Comparison of ENCODE assay signal across 19 mouse cellular contexts in genomic region chr6:90921259-90921946, GRCm38 (mm10).
DNase-seq lines count a peak whose midpoint lies in the region; ATAC-seq lines count a peak whose summit lies in the region.
"Had no signal": no experiment of that assay in that cellular context is flagged by ENCODE, and none has a peak within 500 bp of the region (broad histone marks: within the 10 kb centered on the region; RNA-seq: fewer than 3 reads in every experiment).

No protein-coding gene starts in this region.

- H3K9ac ChIP-seq in midbrain, embryonic 13.5 days (replicated peaks), result no peak overlapping the region
- H3K9ac ChIP-seq in midbrain, embryonic 15.5 days, result no peak overlapping the region
- no peak overlapping the region for H3K9ac ChIP-seq in hindbrain, embryonic 12.5 days
- no peak overlapping the region for H3K9ac ChIP-seq in hindbrain, embryonic 16.5 days (ENCODE audit: low read depth, low read length)
- H3K9ac ChIP-seq in neural tube, embryonic 13.5 days, result no peak overlapping the region
- H3K9ac ChIP-seq: embryonic facial prominence, embryonic 12.5 days; heart, embryonic 15.5 days had no signal

- peak overlapping the region; percentile 37; the same call in 1 of the 2 replicates for H3K27ac ChIP-seq in midbrain, embryonic 13.5 days
- H3K27ac ChIP-seq in midbrain, embryonic 15.5 days, result no peak overlapping the region
- H3K27ac ChIP-seq in hindbrain, embryonic 12.5 days, result peak overlapping the region; percentile 78
- no peak overlapping the region for H3K27ac ChIP-seq in hindbrain, embryonic 16.5 days (ENCODE audit: low read depth, low read length)
- H3K27ac ChIP-seq in neural tube, embryonic 13.5 days (replicated peaks), result peak overlapping the region; percentile 70
- H3K27ac ChIP-seq: embryonic facial prominence, embryonic 12.5 days; heart, adult 2 months; heart, embryonic 15.5 days; left cerebral cortex, adult 2 months had no signal

- WGBS in midbrain, embryonic 13.5 days, result 63% methylated on average over 9 of the region's 9 CpGs
- 66% methylated on average over 9 of the region's 9 CpGs for WGBS in midbrain, embryonic 15.5 days
- WGBS in hindbrain, embryonic 12.5 days, result 49% methylated on average over 9 of the region's 9 CpGs
- WGBS in hindbrain, embryonic 16.5 days, result 47% methylated on average over 9 of the region's 9 CpGs
- WGBS in neural tube, embryonic 13.5 days, result 21% methylated on average over 9 of the region's 9 CpGs

- ATAC-seq in midbrain, embryonic 13.5 days, result no peak
- ATAC-seq in midbrain, embryonic 15.5 days (replicated peaks), result no peak
- peak; percentile 15; the same call in 1 of the 2 replicates for ATAC-seq in hindbrain, embryonic 12.5 days (ENCODE audit: low FRiP score)
- peak; percentile 41; the same call in 1 of the 2 replicates for ATAC-seq in hindbrain, embryonic 16.5 days
- ATAC-seq in neural tube, embryonic 13.5 days (ENCODE audit: low read depth), result peak; percentile 67

- no peak overlapping the region for H3K4me3 ChIP-seq in midbrain, embryonic 13.5 days (replicated peaks)
- no peak overlapping the region for H3K4me3 ChIP-seq in midbrain, embryonic 15.5 days
- no peak overlapping the region for H3K4me3 ChIP-seq in hindbrain, embryonic 12.5 days
- H3K4me3 ChIP-seq in hindbrain, embryonic 16.5 days (ENCODE audit: low read length), result no peak overlapping the region
- H3K4me3 ChIP-seq in neural tube, embryonic 13.5 days, result no peak overlapping the region
- H3K4me3 ChIP-seq: embryonic facial prominence, embryonic 12.5 days; heart, adult 2 months; heart, embryonic 15.5 days; left cerebral cortex, adult 2 months; midbrain, embryonic 10.5 days had no signal

- H3K4me2 ChIP-seq in midbrain, embryonic 13.5 days (replicated peaks), result no peak overlapping the region
- H3K4me2 ChIP-seq in midbrain, embryonic 15.5 days, result no peak overlapping the region
- H3K4me2 ChIP-seq in hindbrain, embryonic 12.5 days (replicated peaks), result no peak overlapping the region
- no peak overlapping the region for H3K4me2 ChIP-seq in hindbrain, embryonic 16.5 days (ENCODE audit: low read length)
- no peak overlapping the region for H3K4me2 ChIP-seq in neural tube, embryonic 13.5 days
- H3K4me2 ChIP-seq: embryonic facial prominence, embryonic 12.5 days; heart, embryonic 15.5 days had no signal

- no peaks in the 10 kb centered on the region for H3K36me3 ChIP-seq in midbrain, embryonic 13.5 days
- no peaks in the 10 kb centered on the region for H3K36me3 ChIP-seq in midbrain, embryonic 15.5 days (replicated peaks)
- no peaks in the 10 kb centered on the region for H3K36me3 ChIP-seq in hindbrain, embryonic 12.5 days
- no peaks in the 10 kb centered on the region for H3K36me3 ChIP-seq in hindbrain, embryonic 16.5 days (ENCODE audit: control insufficient read depth, insufficient read depth, low read length)
- H3K36me3 ChIP-seq in neural tube, embryonic 13.5 days, result no peaks in the 10 kb centered on the region
- H3K36me3 ChIP-seq: embryonic facial prominence, embryonic 12.5 days; heart, embryonic 15.5 days; midbrain, embryonic 10.5 days had no signal

- H3K4me1 ChIP-seq in midbrain, embryonic 13.5 days (replicated peaks), result peaks cover 36% of the 10 kb centered on the region
- peaks cover 27% of the 10 kb centered on the region for H3K4me1 ChIP-seq in midbrain, embryonic 15.5 days
- peaks cover 62% of the 10 kb centered on the region for H3K4me1 ChIP-seq in hindbrain, embryonic 12.5 days
- peaks cover 27% of the 10 kb centered on the region for H3K4me1 ChIP-seq in hindbrain, embryonic 16.5 days (ENCODE audit: control insufficient read depth, insufficient read depth, low read depth, low read length)
- peaks cover 69% of the 10 kb centered on the region for H3K4me1 ChIP-seq in neural tube, embryonic 13.5 days (replicated peaks)

- no peaks in the 10 kb centered on the region for H3K27me3 ChIP-seq in midbrain, embryonic 13.5 days
- no peaks in the 10 kb centered on the region for H3K27me3 ChIP-seq in midbrain, embryonic 15.5 days (replicated peaks)
- H3K27me3 ChIP-seq in hindbrain, embryonic 12.5 days, result no peaks in the 10 kb centered on the region
- H3K27me3 ChIP-seq in hindbrain, embryonic 16.5 days (replicated peaks; ENCODE audit: control insufficient read depth, insufficient read depth, low read length), result no peaks in the 10 kb centered on the region
- H3K27me3 ChIP-seq in neural tube, embryonic 13.5 days, result no peaks in the 10 kb centered on the region
- H3K27me3 ChIP-seq: embryonic facial prominence, embryonic 12.5 days; heart, embryonic 15.5 days had no signal

- H3K9me3 ChIP-seq in midbrain, embryonic 13.5 days, result no peaks in the 10 kb centered on the region
- no peaks in the 10 kb centered on the region for H3K9me3 ChIP-seq in midbrain, embryonic 15.5 days
- H3K9me3 ChIP-seq in hindbrain, embryonic 12.5 days (replicated peaks), result no peaks in the 10 kb centered on the region
- no peaks in the 10 kb centered on the region for H3K9me3 ChIP-seq in hindbrain, embryonic 16.5 days (ENCODE audit: control insufficient read depth, low read length)
- no peaks in the 10 kb centered on the region for H3K9me3 ChIP-seq in neural tube, embryonic 13.5 days
- H3K9me3 ChIP-seq: embryonic facial prominence, embryonic 12.5 days; heart, embryonic 15.5 days; midbrain, embryonic 10.5 days had no signal

- no peak for DNase-seq in cerebellum, postnatal 10 days
- DNase-seq in gastrocnemius, postnatal 4 days (ENCODE audit: low spot score in 2 of 2), result no peak
- DNase-seq: adrenal gland, adult 2 months; cerebellum, adult 8-10 months; gastrocnemius, postnatal 10 days; heart, adult 2 months; heart, postnatal 4 days; layer of hippocampus, adult 9-11 months; liver; right cerebral cortex, postnatal 25 days had no signal

Comparison
In these comparisons a context has a peak if more than half of its experiments do, and no peak if none do; other contexts are left out.
1. H3K27ac ChIP-seq: peak in midbrain, embryonic 13.5 days (single experiment), hindbrain, embryonic 12.5 days (single experiment) and neural tube, embryonic 13.5 days (single experiment); none in midbrain, embryonic 15.5 days (single experiment) and hindbrain, embryonic 16.5 days (single experiment).
2. ATAC-seq: peak in hindbrain, embryonic 12.5 days (single experiment), hindbrain, embryonic 16.5 days (single experiment) and neural tube, embryonic 13.5 days (single experiment); none in midbrain, embryonic 13.5 days (single experiment) and midbrain, embryonic 15.5 days (single experiment).